Mouse (Mus musculus) small intestine, adult 2 months (tissue): ENCODE results near the gene Cct3.

Source experiments
- CTCF ChIP-seq: fragments of 200-500 bp; IDR thresholded peaks from 2 replicates; pipeline ENCODE4 v1.5.1; 2012; ENCODE audit warnings: low read depth, mild to moderate bottlenecking, control low read depth, inconsistent platforms, low read length, moderate library complexity, mixed read lengths; ENCODE audit not compliant: insufficient replicate concordance, insufficient read length; ENCODE audit errors: extremely low read depth
- POLR2A ChIP-seq: fragments of 200-500 bp; IDR thresholded peaks from 2 replicates; pipeline ENCODE4 v1.6.1; 2012; ENCODE audit warnings: low read depth, mild to moderate bottlenecking, control low read depth, inconsistent platforms, low read length, moderate library complexity

DNA sequence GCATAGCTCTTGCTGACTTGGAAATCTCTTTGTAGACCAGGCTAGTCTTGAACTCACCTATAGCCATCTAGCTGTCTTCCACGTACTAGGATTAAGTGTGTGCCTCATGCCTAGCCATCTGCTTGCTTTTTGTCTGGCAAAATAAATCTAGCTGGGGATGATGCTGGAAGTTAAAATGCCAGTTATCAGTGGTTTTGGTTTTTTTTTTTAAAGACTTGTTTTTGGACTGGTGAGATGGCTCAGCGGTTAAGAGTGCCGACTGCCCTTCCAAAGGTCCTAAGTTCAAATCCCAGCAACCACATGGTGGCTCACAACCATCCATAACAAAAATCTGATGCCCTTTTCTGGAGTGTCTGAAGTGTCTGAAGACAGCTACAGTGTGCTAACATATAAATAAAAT, 25.1 kb upstream of the Cct3 start:
- TF ChIP-seq CTCF (no peak), POLR2A (no peak)
